ENCODE assay signal across 20 mouse cellular contexts in the genomic region with DNA sequence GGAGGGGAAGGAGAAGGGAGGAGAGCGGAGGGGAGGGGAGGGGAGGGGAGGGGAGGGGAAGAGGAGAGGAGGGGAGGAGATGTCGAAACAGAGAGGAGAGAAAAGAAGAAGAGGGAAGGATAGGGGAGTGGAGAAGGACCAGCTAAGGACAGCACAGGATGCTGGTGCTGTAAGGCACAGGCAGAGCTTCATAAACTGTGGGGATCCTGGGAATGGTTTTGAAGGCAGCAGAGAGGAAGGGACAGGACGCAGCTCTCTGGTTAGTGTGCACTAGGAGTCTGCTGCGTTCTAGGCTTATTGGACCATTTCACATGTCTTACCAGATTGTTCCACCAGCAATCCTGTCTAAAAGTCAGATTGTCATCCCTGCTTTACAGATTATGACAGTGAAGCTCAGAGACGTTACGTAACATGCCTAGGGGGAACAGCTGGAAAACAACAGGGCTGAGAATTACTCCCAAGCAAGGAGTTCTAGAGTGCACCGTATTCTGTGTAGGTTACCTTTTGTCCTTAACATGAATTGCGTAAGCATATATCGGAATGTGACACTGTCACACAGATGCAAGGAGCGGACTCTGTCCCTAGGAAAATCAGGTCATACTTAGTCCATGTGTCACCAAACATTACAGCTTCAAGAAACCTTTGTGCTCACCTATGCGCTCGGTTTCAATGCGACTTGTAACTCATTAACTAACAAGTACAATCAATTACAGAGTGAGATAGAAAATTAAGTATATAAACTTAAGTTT. TPM values are rescaled to one million over a fixed set of nuclear protein-coding genes. Genes with fewer than 3 reads are reported as not detected.
DNase-seq lines count a peak whose midpoint lies in the region; ATAC-seq and TF ChIP-seq lines count a peak whose summit lies in the region.
"Had no signal": no experiment of that assay in that cellular context is flagged by ENCODE, and none has a peak within 500 bp of the region (broad histone marks: within the 10 kb centered on the region; RNA-seq: fewer than 3 reads in every experiment).

No protein-coding gene starts in this region.

- H3K27ac ChIP-seq in heart, adult 2 months: no peak overlapping the region
- H3K27ac ChIP-seq in liver, embryonic 16.5 days (ENCODE audit: low read length): no peak overlapping the region
- no peak overlapping the region for H3K27ac ChIP-seq in liver, embryonic 12.5 days
- H3K27ac ChIP-seq in stomach, embryonic 14.5 days (ENCODE audit: low read length): no peak overlapping the region
- H3K27ac ChIP-seq: forebrain, embryonic 13.5 days; heart, embryonic 15.5 days; hindbrain, embryonic 15.5 days; limb, embryonic 12.5 days had no signal

- H3K4me3 ChIP-seq in heart, adult 2 months: no peak overlapping the region
- H3K4me3 ChIP-seq in liver, embryonic 16.5 days (ENCODE audit: low read depth, low read length): no peak overlapping the region
- H3K4me3 ChIP-seq in liver, embryonic 12.5 days: no peak overlapping the region
- H3K4me3 ChIP-seq in stomach, embryonic 14.5 days (ENCODE audit: low read depth, low read length): no peak overlapping the region
- H3K4me3 ChIP-seq: forebrain, embryonic 13.5 days; heart, embryonic 15.5 days; hindbrain, embryonic 15.5 days; limb, embryonic 12.5 days had no signal

- intact Hi-C loops in heart, adult 2 months (cut with DNase I): no loop called here

- TF ChIP-seq CTCF in heart, adult 2 months (IDR thresholded peaks at IDR 0.05): no peak

- 76% methylated on average over 13 of the region's 13 CpGs for WGBS in heart, adult 2 months
- 64% methylated on average over 12 of the region's 13 CpGs for WGBS in liver, embryonic 16.5 days (ENCODE audit: insufficient replicate concordance)
- 72% methylated on average over 13 of the region's 13 CpGs for WGBS in liver, embryonic 12.5 days (ENCODE audit: insufficient replicate concordance)
- 69% methylated on average over 12 of the region's 13 CpGs for WGBS in stomach, embryonic 14.5 days

- peaks cover 2% of the 10 kb centered on the region for H3K27me3 ChIP-seq in heart, adult 2 months (ENCODE audit: control insufficient read depth, insufficient read depth, low read length)
- no peaks in the 10 kb centered on the region for H3K27me3 ChIP-seq in liver, embryonic 16.5 days (ENCODE audit: control insufficient read depth, insufficient read depth, low read depth, low read length)
- H3K27me3 ChIP-seq in liver, embryonic 12.5 days (replicated peaks): no peaks in the 10 kb centered on the region
- H3K27me3 ChIP-seq in stomach, embryonic 14.5 days (ENCODE audit: control insufficient read depth, insufficient read depth, low read length): no peaks in the 10 kb centered on the region
- H3K27me3 ChIP-seq: forebrain, embryonic 13.5 days; hindbrain, embryonic 15.5 days had no signal

- H3K9ac ChIP-seq in heart, adult 2 months (ENCODE audit: low read depth, low read length): no peak overlapping the region
- H3K9ac ChIP-seq in liver, embryonic 16.5 days (ENCODE audit: low read depth, low read length): no peak overlapping the region
- no peak overlapping the region for H3K9ac ChIP-seq in liver, embryonic 12.5 days
- H3K9ac ChIP-seq in stomach, embryonic 14.5 days (replicated peaks; ENCODE audit: low read depth, low read length): no peak overlapping the region
- H3K9ac ChIP-seq: forebrain, embryonic 13.5 days; heart, embryonic 15.5 days; hindbrain, embryonic 15.5 days; limb, embryonic 12.5 days; lung, embryonic 14.5 days had no signal

- peak; percentile 76 for ATAC-seq in liver, embryonic 16.5 days (ENCODE audit: low read depth)
- ATAC-seq in liver, embryonic 12.5 days: no peak
- ATAC-seq in stomach, embryonic 14.5 days (ENCODE audit: insufficient number of reproducible peaks, insufficient read depth, low FRiP score, low read depth): peak; percentile 53; the same call in 1 of the 2 replicates
- ATAC-seq: forebrain, embryonic 13.5 days; midbrain, embryonic 16.5 days had no signal

- TF ChIP-seq POLR2A in heart, adult 2 months (IDR thresholded peaks at IDR 0.05; ENCODE audit: insufficient read depth, low read depth, low read length): no peak

- H3K36me3 ChIP-seq in heart, adult 2 months (ENCODE audit: control insufficient read depth, insufficient read depth, low read length): no peaks in the 10 kb centered on the region
- H3K36me3 ChIP-seq in liver, embryonic 16.5 days (ENCODE audit: control insufficient read depth, insufficient read depth): no peaks in the 10 kb centered on the region
- H3K36me3 ChIP-seq in liver, embryonic 12.5 days: no peaks in the 10 kb centered on the region
- no peaks in the 10 kb centered on the region for H3K36me3 ChIP-seq in stomach, embryonic 14.5 days (ENCODE audit: control insufficient read depth, insufficient read depth, low read length)
- H3K36me3 ChIP-seq: heart, embryonic 15.5 days; hindbrain, embryonic 15.5 days; limb, embryonic 12.5 days had no signal

- no peak overlapping the region for H3K4me2 ChIP-seq in liver, embryonic 16.5 days (ENCODE audit: low read depth, low read length)
- no peak overlapping the region for H3K4me2 ChIP-seq in liver, embryonic 12.5 days
- no peak overlapping the region for H3K4me2 ChIP-seq in stomach, embryonic 14.5 days (replicated peaks; ENCODE audit: low read depth, low read length)
- H3K4me2 ChIP-seq: forebrain, embryonic 13.5 days; heart, embryonic 15.5 days; hindbrain, embryonic 15.5 days; limb, embryonic 12.5 days; lung, embryonic 14.5 days had no signal

- H3K79me2 ChIP-seq in heart, adult 2 months (replicated peaks; ENCODE audit: control insufficient read depth, insufficient read depth, low read length): no peaks in the 10 kb centered on the region

- no peaks in the 10 kb centered on the region for H3K9me3 ChIP-seq in liver, embryonic 16.5 days (replicated peaks; ENCODE audit: control insufficient read depth, low read length)
- no peaks in the 10 kb centered on the region for H3K9me3 ChIP-seq in liver, embryonic 12.5 days (replicated peaks)
- H3K9me3 ChIP-seq in stomach, embryonic 14.5 days (ENCODE audit: control insufficient read depth, low read depth, low read length): no peaks in the 10 kb centered on the region
- H3K9me3 ChIP-seq: forebrain, embryonic 13.5 days; heart, embryonic 15.5 days; hindbrain, embryonic 15.5 days; limb, embryonic 12.5 days had no signal

- no peak for TF ChIP-seq EP300 in heart, adult 2 months (IDR thresholded peaks at IDR 0.05; ENCODE audit: insufficient read depth, low read depth, low read length)

- peak; percentile 68 for DNase-seq in heart, adult 11 months
- no peak for DNase-seq in heart, adult 2 months
- DNase-seq in retina, embryonic 14.5 days (ENCODE audit: low spot score): no peak
- no peak for DNase-seq in ovary, postnatal 10 days (ENCODE audit: low spot score)
- no peak for DNase-seq in layer of hippocampus, adult 9-11 months
- DNase-seq: adrenal gland, adult 2 months; cerebellum, adult 9-10 months; gastrocnemius, postnatal 14 days; heart, postnatal 4 days; lung, embryonic 14.5 days; lung, postnatal 4 days; right cerebral cortex, adult 18-20 months had no signal

- H3K4me1 ChIP-seq in heart, adult 2 months (ENCODE audit: control insufficient read depth, insufficient read depth, low read length): no peaks in the 10 kb centered on the region
- no peaks in the 10 kb centered on the region for H3K4me1 ChIP-seq in liver, embryonic 16.5 days (ENCODE audit: control insufficient read depth, low read depth, low read length)
- H3K4me1 ChIP-seq in liver, embryonic 12.5 days: no peaks in the 10 kb centered on the region
- H3K4me1 ChIP-seq in stomach, embryonic 14.5 days (ENCODE audit: control insufficient read depth, insufficient read depth, low read length): no peaks in the 10 kb centered on the region
- H3K4me1 ChIP-seq: forebrain, embryonic 13.5 days; heart, embryonic 15.5 days; hindbrain, embryonic 15.5 days; limb, embryonic 12.5 days had no signal

RNA-seq across cellular contexts. Expression of a gene that starts 30.6 kb away (rescaled TPM):
- under 1 TPM; 0.10 to 0.34 TPM for total RNA-seq in heart, adult 2 months (2021)
- 0.72 and 0.73 TPM in 2 replicates for polyA plus RNA-seq in heart, adult 2 months (2012; rRNA removed)
- polyA plus RNA-seq in liver, embryonic 16.5 days (2015; fragmentation: Nextera tagmentation; extraction: Ambion mirVana): 0.05 and 0.28 TPM in 2 replicates
- not detected in 2 replicates for polyA plus RNA-seq in liver, embryonic 12.5 days (2016; fragmentation: Nextera tagmentation; extraction: Ambion mirVana)
- polyA plus RNA-seq in stomach, embryonic 14.5 days (2014; fragmentation: Nextera tagmentation; extraction: Ambion mirVana): 0.51 and 0.77 TPM in 2 replicates
- total RNA-seq: adrenal gland, adult 2 months had no signal
- polyA plus RNA-seq: limb, embryonic 12.5 days had no signal

RNA-seq across cellular contexts. Expression of a gene that starts 43.2 kb away (rescaled TPM):
- total RNA-seq in heart, adult 2 months (2021): 1 to 10 TPM; 6.4 to 6.9 TPM
- 3.2 and 6.1 TPM in 2 replicates for polyA plus RNA-seq in heart, adult 2 months (2012; rRNA removed)
- 0.26 and 0.53 TPM in 2 replicates for polyA plus RNA-seq in liver, embryonic 16.5 days (2015; fragmentation: Nextera tagmentation; extraction: Ambion mirVana)
- polyA plus RNA-seq in liver, embryonic 12.5 days (2016; fragmentation: Nextera tagmentation; extraction: Ambion mirVana): 0.46 and 0.49 TPM in 2 replicates
- polyA plus RNA-seq in stomach, embryonic 14.5 days (2014; fragmentation: Nextera tagmentation; extraction: Ambion mirVana): 13.3 and 14.8 TPM in 2 replicates
